Mouse (Mus musculus): Measurements from ENCODE around the gene Hist1h2ah.

GRCm38 (mm10) chr13:22045311-22045710 lies 9.9 kb upstream of the Hist1h2ah start:
- TF ChIP-seq CTCF (IDR thresholded peaks at IDR 0.05; ENCODE audit: control insufficient read depth, insufficient read depth, insufficient replicate concordance, low read depth, low read length) (no peak), POLR2A (IDR thresholded peaks at IDR 0.05; ENCODE audit: control insufficient read depth, low read depth, low read length) (no peak)

Data from testis, adult 2 months (tissue).